Mouse (Mus musculus): ENCODE measurements at regions not wholly inside any gene's neighbourhood (a gene's known extent, or its start where the extent isn't known, plus 50 kb on each side); places are given as distances from the start of the nearest gene placed in this dataset.

DNA sequence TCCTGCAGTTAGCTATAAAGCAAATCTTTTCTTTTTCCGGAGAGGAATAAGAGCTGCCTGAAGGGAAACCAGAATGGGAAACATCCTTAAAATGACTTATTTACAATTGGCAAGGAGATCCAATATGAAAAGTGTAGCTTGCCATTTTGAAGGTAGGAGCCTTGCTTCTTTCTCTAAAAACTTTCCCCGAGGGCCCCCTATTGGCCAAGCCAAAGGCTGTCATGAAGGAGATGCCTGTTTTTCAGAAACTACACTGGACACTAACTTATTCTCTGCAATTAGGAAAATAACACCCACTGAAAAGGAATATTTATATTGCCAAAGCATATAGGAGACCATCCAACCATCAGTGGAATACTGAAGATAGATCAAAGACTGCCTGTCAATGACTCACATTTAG is 312.8 kb upstream of the Thrb start:
- CTCF ChIA-PET = interaction anchor here in 1 of 4 experiments (0.6 to 1.0 kb wide), 3 partner anchors 9 to 12 kb away, joined by 3 to 4 read pairs (median 3); no protein-coding TSS in a partner anchor
- POLR2A ChIA-PET = interaction anchor here in 1 of 4 experiments (0.6 kb wide), 1 partner anchor 554 kb away, joined by 3 read pairs; no protein-coding TSS in a partner anchor

DNA sequence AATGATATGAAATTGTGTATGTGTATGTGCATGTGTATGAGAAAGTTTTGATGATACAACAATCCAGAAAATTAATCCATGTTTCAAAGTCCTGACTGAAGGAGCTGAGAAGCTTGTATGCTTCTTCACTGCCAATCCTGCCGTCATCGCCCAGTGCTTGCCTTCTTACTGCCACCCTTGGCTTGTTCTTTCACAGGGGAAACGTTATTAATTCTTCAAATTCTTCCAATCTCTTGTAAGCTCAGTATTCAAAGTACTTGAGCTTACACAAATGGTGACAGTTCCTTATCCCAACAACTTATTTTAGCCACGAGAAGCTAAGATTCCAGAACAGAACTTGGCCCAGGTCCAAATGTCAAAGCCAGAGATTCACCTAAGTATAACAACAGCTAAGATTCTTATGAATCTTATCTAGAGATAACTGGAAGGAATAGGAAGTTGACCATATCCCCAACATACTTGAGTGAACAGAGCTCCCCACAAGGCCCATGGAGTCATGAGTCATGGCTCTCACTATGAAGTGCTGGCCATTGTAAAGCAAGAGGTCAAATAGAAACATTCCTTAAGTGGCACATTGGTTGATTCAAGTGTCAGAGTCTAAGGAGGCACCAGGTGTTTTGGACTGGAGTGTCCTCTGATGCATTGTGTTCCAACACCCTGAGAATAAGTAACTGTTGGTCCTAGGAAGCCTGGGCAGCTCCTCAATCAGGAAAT is 307.6 kb upstream of the Thrb start:
- POLR2A ChIA-PET = no interaction called here
- CTCF ChIA-PET = no interaction called here

DNA sequence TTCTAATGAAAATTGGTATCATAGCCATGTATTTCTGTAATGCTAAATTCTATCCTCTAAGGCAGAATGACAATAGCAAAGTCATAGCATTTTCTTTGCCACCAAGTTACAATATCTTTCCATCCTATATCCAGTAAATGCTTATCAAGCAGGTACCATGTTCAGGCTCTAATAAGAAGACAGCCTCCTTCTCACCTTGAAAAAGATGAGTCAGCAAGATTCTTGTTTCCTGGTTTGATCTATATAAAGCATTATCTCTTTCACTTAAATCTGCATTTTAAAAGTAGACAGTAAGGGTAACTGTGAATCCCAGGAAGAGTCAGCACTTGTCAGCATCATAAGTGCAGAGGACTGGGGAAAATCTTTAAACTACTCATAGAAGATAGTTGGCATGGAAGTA is 298.2 kb upstream of the Thrb start:
- CTCF ChIA-PET = no interaction called here
- POLR2A ChIA-PET = no interaction called here

GRCm38 (mm10) chr14:17402751-17403479 is 257.1 kb upstream of the Thrb start:
- CTCF ChIA-PET = interaction anchor here (0.5 to 1.5 kb wide), 19 partner anchors 10 to 784 kb away, joined by 3 to 8 read pairs (median 3); no protein-coding TSS in a partner anchor
- POLR2A ChIA-PET = no interaction called here

- CTCF ChIA-PET = interaction anchor here in 2 of 4 experiments (0.6 kb wide), 2 partner anchors 233 to 498 kb away, joined by 3 to 8 read pairs; no protein-coding TSS in a partner anchor
- POLR2A ChIA-PET = interaction anchor here in 1 of 4 experiments (1.1 kb wide), 1 partner anchor 12 kb away, joined by 3 read pairs; no protein-coding TSS in a partner anchor
Measured at GRCm38 (mm10) chr14:17405551-17406336, 254.3 kb upstream of the Thrb start.

DNA sequence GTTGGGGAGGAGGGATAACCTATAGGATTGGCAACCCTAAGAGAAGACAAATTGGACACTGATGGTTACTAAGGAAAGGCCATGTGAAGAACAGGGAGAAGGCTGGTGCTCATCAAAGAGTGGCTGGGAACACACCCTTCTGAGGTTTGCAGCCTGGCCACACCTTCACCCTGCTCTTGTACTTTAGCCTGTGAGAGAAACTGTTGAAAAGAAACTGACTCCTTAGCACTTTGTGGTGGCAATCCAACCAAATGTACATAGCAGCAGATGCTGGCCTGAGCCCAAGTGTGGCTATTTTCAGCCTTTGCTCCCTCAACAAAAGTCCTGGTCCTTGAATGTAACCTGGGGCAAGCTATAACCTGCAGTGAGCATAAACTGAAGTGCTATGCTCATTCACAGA is 253.2 kb upstream of the Thrb start:
- POLR2A ChIA-PET = interaction anchor here in 1 of 4 experiments (1.1 kb wide), 1 partner anchor 11 kb away, joined by 3 read pairs; no protein-coding TSS in a partner anchor
- CTCF ChIA-PET = interaction anchor here in 1 of 4 experiments (0.6 kb wide), 1 partner anchor 497 kb away, joined by 3 read pairs; no protein-coding TSS in a partner anchor

DNA sequence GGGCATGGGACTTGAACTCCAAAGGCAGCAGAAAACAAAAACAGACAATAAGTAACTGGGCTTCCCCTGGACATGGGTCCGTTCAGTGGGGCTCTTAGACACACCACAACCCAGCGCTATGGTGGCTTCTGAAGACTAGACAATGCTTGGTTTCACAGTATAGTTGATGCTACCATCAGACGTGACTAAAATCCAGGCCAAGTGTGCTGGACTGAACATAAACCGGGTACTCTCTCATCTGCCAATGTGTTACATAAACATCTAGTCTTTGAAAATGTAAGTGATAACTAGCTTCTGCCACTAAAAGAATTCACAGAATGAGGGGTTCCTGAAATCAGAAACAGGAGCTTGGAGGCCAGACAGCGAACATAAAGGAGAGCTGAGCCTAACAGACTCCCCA is 251.7 kb upstream of the Thrb start:
- CTCF ChIA-PET = no interaction called here
- POLR2A ChIA-PET = interaction anchor here in 1 of 4 experiments (0.6 kb wide), 1 partner anchor 244 kb away, joined by 3 read pairs; no protein-coding TSS in a partner anchor

- ChIA-PET POLR2A (interaction anchor here in 1 of 4 experiments (0.6 kb wide), 1 partner anchor 243 kb away, joined by 3 read pairs; no protein-coding TSS in a partner anchor), CTCF (no interaction called here)
Measured at GRCm38 (mm10) chr14:17408813-17409212, 251.2 kb upstream of the Thrb start.

GRCm38 (mm10) chr14:17409497-17409896 is 250.6 kb upstream of the Thrb start:
- POLR2A ChIA-PET = no interaction called here
- CTCF ChIA-PET = no interaction called here

GRCm38 (mm10) chr14:17410752-17411151 is 249.3 kb upstream of the Thrb start:
- POLR2A ChIA-PET = no interaction called here
- CTCF ChIA-PET = no interaction called here

GRCm38 (mm10) chr14:17411299-17411698 is 248.8 kb upstream of the Thrb start:
- ChIA-PET POLR2A (no interaction called here), CTCF (no interaction called here)

GRCm38 (mm10) chr14:17414246-17414888 is 245.7 kb upstream of the Thrb start:
- ChIA-PET POLR2A (no interaction called here), CTCF (no interaction called here)

GRCm38 (mm10) chr14:17427751-17428150 is 232.3 kb upstream of the Thrb start:
- ChIA-PET POLR2A (no interaction called here), CTCF (no interaction called here)

DNA sequence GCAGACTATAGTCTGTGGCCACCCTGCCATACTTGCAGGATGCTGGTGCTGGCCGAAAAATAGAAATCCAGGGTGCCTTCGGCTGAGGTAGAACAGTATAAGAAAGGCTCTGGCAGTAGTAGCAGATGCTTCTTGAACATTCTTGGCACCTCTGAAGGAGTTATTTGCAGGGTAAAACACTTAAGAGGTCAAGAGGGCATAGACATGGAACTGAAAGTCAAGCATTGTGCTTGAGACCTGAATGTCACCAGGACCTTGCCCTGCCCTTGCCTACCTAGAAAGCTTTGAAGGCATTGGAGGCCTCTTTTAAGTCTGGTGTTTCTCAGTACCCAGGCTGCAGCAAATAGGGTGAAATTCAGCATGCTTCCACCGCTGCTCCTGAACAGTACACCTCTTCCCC is 230.9 kb upstream of the Thrb start:
- ChIA-PET POLR2A (no interaction called here), CTCF (interaction anchor here in 1 of 4 experiments (0.6 kb wide), 1 partner anchor 195 kb away, joined by 5 read pairs; no protein-coding TSS in a partner anchor)

- POLR2A ChIA-PET = no interaction called here
- CTCF ChIA-PET = no interaction called here
Measured at GRCm38 (mm10) chr14:17433346-17433745, 226.7 kb upstream of the Thrb start.

GRCm38 (mm10) chr14:17457946-17458345 is 202.1 kb upstream of the Thrb start:
- ChIA-PET CTCF (no interaction called here), POLR2A (no interaction called here)

DNA sequence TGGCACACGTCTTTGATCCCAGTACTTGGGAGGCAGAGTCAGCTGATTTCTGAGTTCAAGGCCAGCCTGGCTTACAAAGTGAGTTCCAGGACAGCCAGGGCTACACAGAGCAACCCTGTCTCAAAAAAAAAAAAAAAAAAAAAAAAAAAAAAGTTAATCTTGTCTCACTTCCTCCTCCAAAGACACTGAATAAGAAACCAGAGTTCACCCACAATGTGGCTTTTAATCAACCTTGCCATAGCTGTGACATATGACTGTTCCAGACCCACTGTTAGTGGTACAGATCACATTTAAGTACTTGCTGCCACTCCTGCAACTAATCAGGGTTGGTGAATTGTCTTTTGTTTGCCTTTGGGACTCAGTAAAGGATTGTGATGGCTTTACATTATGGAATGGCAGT is 181.1 kb upstream of the Thrb start:
- ChIA-PET POLR2A (no interaction called here), CTCF (no interaction called here)

DNA sequence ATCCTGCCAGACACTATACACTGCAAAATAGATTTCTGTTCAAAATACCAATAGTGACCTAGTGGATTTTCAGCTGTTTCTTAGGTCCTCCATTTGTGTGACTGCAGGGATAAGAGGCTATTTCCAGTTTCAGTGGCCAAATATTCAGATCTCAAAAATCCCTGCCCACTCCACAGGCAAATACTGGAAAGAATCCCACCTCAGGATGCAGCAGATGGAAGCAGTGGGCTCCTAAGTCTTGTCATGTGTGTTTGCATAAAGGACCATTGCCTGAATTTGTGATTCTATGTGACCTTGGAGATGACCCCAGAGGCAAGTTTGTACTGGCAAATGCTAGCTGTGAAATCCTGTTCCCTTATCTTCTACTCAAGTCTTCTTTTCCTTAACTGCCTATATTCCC is 175.2 kb upstream of the Thrb start:
- POLR2A ChIA-PET = no interaction called here
- CTCF ChIA-PET = no interaction called here

DNA sequence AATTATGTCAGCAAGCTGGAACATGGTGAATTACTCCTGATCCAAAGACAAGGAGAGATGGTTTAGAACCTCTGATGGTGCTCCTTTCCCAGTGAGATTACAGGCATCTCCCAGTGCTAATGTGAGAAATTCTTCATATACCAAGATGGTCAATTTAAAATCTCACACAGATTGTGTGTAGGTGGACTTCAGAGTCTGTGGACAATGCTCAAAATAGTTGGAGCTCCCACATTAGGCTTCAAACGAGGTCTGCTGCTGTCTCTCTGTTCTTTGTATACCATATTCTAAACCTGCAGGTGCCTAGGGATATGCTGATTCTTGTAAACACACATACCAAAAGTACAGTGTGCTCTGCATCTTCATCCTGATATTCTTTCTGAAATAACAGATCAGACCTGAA is 146.3 kb upstream of the Thrb start:
- ChIA-PET POLR2A (no interaction called here), CTCF (no interaction called here)

DNA sequence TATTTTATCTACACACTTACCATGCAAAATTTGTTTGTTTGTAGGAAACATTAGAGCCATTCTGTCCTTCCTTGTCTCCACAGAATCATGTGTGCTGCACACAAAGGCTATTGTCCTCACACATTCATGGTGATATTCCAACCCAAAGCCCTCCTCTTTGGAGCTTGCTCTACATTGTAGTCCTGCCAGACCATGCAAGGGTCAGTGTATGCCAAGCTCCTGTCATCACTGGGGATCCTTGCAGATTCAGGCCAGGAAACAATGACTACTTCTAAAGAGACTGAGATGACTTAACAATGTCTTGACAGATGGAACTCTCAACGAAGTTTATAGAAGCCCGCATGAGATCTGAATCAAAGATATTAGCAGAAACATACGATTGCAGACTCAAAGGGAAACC is 137.4 kb upstream of the Thrb start:
- CTCF ChIA-PET = no interaction called here
- POLR2A ChIA-PET = no interaction called here
